Mouse (Mus musculus) monocyte, adult 5-6 weeks (primary cell): Measurements from ENCODE around the gene Gnb1. TPM values are rescaled to one million over a fixed set of nuclear protein-coding genes. Genes with fewer than 3 reads are reported as not detected.
A peak's percentile ranks its signal among the peaks of the same experiment; 100 is the strongest.
"Not testable (repeated sequence)": the region's sequence is repeated elsewhere in the genome, so short reads cannot be mapped to it uniquely, and the experiment has no call there.

Experiments
- ATAC-seq: fragments of 153-309, 156-312 bp; replicated peaks from 2 replicates; pipeline ENCODE4 v1.8.0; 2017; ENCODE audit warnings: mild to moderate bottlenecking; ENCODE audit not compliant: low TSS enrichment, insufficient number of reproducible peaks, severe bottlenecking, poor library complexity, low FRiP score
- total RNA-seq: library from RNA; stranded (forward); fragments of 200-1000, 200-491, 200-594 nt; gene quantifications from 3 replicates; pipeline ENCODE4 v1.2.3, GENCODE M21; 2017

Gene Gnb1
- total RNA-seq, 1 experiment from 2014 or later: 199 TPM

GRCm38 (mm10) chr4:155568632-155569370 lies 77.6 kb downstream of the Gnb1 start:
- ATAC-seq: no peak

- no peak for ATAC-seq
These were observed 78.7 kb downstream of the Gnb1 start for GRCm38 (mm10) chr4:155569818-155570217.

GRCm38 (mm10) chr4:155570315-155570714 lies 79.2 kb downstream of the Gnb1 start:
- ATAC-seq: not testable (repeated sequence)

GRCm38 (mm10) chr4:155571442-155571841 lies 80.3 kb downstream of the Gnb1 start:
- ATAC-seq: peak; percentile 55

- ATAC-seq: no peak
These were observed 82.0 kb downstream of the Gnb1 start for GRCm38 (mm10) chr4:155573155-155573554.

- ATAC-seq: no peak
These were observed 82.7 kb downstream of the Gnb1 start for GRCm38 (mm10) chr4:155573876-155574275.

GRCm38 (mm10) chr4:155574931-155575330 lies 83.8 kb downstream of the Gnb1 start:
- ATAC-seq: no peak

GRCm38 (mm10) chr4:155575521-155575920 lies 84.4 kb downstream of the Gnb1 start:
- ATAC-seq: no peak

GRCm38 (mm10) chr4:155577132-155577531 lies 86.0 kb downstream of the Gnb1 start:
- ATAC-seq: no peak

GRCm38 (mm10) chr4:155577741-155578140 lies 86.6 kb downstream of the Gnb1 start:
- no peak for ATAC-seq

GRCm38 (mm10) chr4:155578336-155579125 lies 87.4 kb downstream of the Gnb1 start:
- no peak for ATAC-seq

- no peak for ATAC-seq
These were observed 89.3 kb downstream of the Gnb1 start for GRCm38 (mm10) chr4:155580420-155580819.

GRCm38 (mm10) chr4:155582279-155582905 lies 91.2 kb downstream of the Gnb1 start:
- ATAC-seq: 0 out of 2 replicates have a peak, but pooled peaks have one; percentile 32

- no peak for ATAC-seq
These were observed 98.2 kb downstream of the Gnb1 start for GRCm38 (mm10) chr4:155589356-155589755.

GRCm38 (mm10) chr4:155591012-155591719 lies 100.0 kb downstream of the Gnb1 start:
- ATAC-seq: no peak

GRCm38 (mm10) chr4:155593780-155594179 lies 102.6 kb downstream of the Gnb1 start:
- no peak for ATAC-seq

- no peak for ATAC-seq
These were observed 104.6 kb downstream of the Gnb1 start for GRCm38 (mm10) chr4:155595777-155596176.

GRCm38 (mm10) chr4:155596606-155597005 lies 105.4 kb downstream of the Gnb1 start:
- no peak for ATAC-seq

GRCm38 (mm10) chr4:155598536-155598935 lies 107.4 kb downstream of the Gnb1 start:
- no peak for ATAC-seq
